Mouse (Mus musculus) lung, postnatal 0 days (tissue): Measurements from ENCODE around the gene Olfr173.

Source experiments
- CTCF ChIP-seq: IDR thresholded peaks from 2 replicates; pipeline ENCODE4 v1.5.1; 2016; ENCODE audit warnings: antibody characterized with exemption, mild to moderate bottlenecking
- EP300 ChIP-seq: IDR thresholded peaks from 2 replicates; pipeline ENCODE4 v1.6.1; 2016; ENCODE audit warnings: antibody characterized with exemption, mild to moderate bottlenecking, control low read depth

- peak; percentile 73 for TF ChIP-seq CTCF
- no peak for TF ChIP-seq EP300
Measured at GRCm38 (mm10) chr16:58751314-58751713, 48.8 kb downstream of the Olfr173 start.
